Mouse (Mus musculus) myocyte (in vitro differentiated cells): ENCODE data around the gene Sema3e.
A peak's percentile ranks its signal among the peaks of the same experiment; 100 is the strongest.

ENCODE experiments used
- CEBPB ChIP-seq: IDR thresholded peaks from 2 replicates; pipeline ENCODE4 v1.6.1; 2011; ENCODE audit warnings: mild to moderate bottlenecking, moderate library complexity; ENCODE audit not compliant: poor library complexity, insufficient read depth, severe bottlenecking
- E2F4 ChIP-seq: IDR thresholded peaks from one replicate; pipeline ENCODE4 v1.6.1; 2011; ENCODE audit warnings: mild to moderate bottlenecking, control low read depth, moderate library complexity; ENCODE audit not compliant: insufficient read depth
- MAX ChIP-seq: IDR thresholded peaks from one replicate; pipeline ENCODE4 v1.6.1; 2011; ENCODE audit warnings: low read depth, mild to moderate bottlenecking, control low read depth
- MYOD1 ChIP-seq, 3 experiments: IDR thresholded peaks; one replicate each; pipeline ENCODE4 v1.6.1; 2011; ENCODE audit warnings: control low read depth in 2 of 3, low read depth in 2 of 3, mild to moderate bottlenecking in 2 of 3, moderate library complexity in 1 of 3; ENCODE audit not compliant: insufficient read length in 2 of 3, control insufficient read depth in 1 of 3
- MYOG ChIP-seq, 3 experiments: IDR thresholded peaks; one replicate each; pipeline ENCODE4 v1.6.1; 2011; ENCODE audit warnings: control low read depth in 2 of 3, low read depth in 2 of 3, mild to moderate bottlenecking in 2 of 3; ENCODE audit not compliant: insufficient read length in 2 of 3, control insufficient read depth in 1 of 3, insufficient read depth in 1 of 3
- POLR2A ChIP-seq: IDR thresholded peaks from one replicate; pipeline ENCODE4 v1.6.1; 2011; ENCODE audit warnings: low read depth, mild to moderate bottlenecking, control low read depth, moderate library complexity; ENCODE audit not compliant: insufficient read length
- POLR2AphosphoS2 ChIP-seq: IDR thresholded peaks from one replicate; pipeline ENCODE4 v1.6.1; 2011; ENCODE audit warnings: low read depth, control low read depth; ENCODE audit not compliant: insufficient read length
- SRF ChIP-seq: IDR thresholded peaks from one replicate; pipeline ENCODE4 v1.6.1; 2011; ENCODE audit warnings: low read depth; ENCODE audit not compliant: control insufficient read depth, insufficient read length
- TCF12 ChIP-seq: IDR thresholded peaks from one replicate; pipeline ENCODE4 v1.6.1; 2011; ENCODE audit warnings: mild to moderate bottlenecking, control low read depth; ENCODE audit not compliant: poor library complexity, insufficient read depth, severe bottlenecking
- USF1 ChIP-seq: IDR thresholded peaks from one replicate; pipeline ENCODE4 v1.6.1; 2011; ENCODE audit warnings: low read depth, mild to moderate bottlenecking, control low read depth, moderate library complexity

DNA sequence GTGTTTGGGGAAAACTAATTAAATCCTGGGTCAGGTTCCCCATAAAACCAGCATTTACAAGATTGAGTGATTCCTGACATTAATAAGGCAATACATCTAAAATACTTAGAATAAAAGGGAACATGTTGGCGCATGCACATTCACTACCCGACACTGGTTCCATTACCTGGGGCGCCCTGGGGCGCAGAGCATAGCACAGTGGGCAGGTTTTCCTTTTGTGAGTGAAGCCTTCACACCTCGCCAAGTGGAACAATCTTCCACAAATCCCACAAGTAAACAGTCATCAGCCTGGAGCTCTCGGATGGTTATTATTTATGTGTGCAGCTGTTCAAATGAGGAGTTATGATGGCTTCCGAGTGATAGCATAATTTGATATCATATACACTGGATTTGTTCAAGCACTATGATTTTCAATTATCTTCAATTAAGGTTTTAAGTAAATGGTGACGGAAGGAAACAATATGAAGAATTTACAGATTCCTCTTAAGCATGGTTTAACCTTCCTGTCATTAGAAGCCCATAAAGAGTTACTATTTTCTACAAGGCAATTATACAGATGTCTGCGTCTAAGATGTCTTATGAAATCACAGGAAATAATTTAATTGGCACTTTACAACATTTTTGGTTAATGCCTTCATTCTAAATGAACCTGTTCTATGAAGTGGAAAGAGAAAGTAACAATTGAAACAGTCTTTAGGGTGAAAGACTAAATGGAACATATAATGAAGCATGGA, 65.0 kb downstream of the Sema3e start:
- TF ChIP-seq USF1 (no peak), MYOG (IDR thresholded peaks at IDR 0.05; ENCODE audit: control insufficient read depth in 1 of 3, insufficient read depth in 1 of 3, insufficient read length in 2 of 3, low read depth in 2 of 3) (no peak), MAX (no peak), POLR2A (no peak), TCF12 (no peak), MYOD1 (IDR thresholded peaks at IDR 0.05; ENCODE audit: control insufficient read depth in 1 of 3, insufficient read length in 2 of 3, low read depth in 2 of 3) (peak in 1 of 3 experiments; percentile 31), POLR2AphosphoS2 (no peak), E2F4 (no peak), CEBPB (no peak), SRF (no peak)
